Mouse (Mus musculus) MEL (cell line): ENCODE measurements around the gene Cnn2.

Source experiments
- CTCF ChIP-seq, 3 experiments: IDR thresholded peaks in 2 of 3; conservative IDR thresholded peaks in 1 of 3; 2 replicates each; pipeline ENCODE4 v1.5.1; 2011 to 2012; ENCODE audit warnings: low read length in 3 of 3, low read depth in 2 of 3, mild to moderate bottlenecking in 2 of 3, improper control_type of control experiment in 1 of 3, inconsistent platforms in 1 of 3, mixed read lengths in 1 of 3, moderate library complexity in 1 of 3; ENCODE audit not compliant: control insufficient read depth in 1 of 3, insufficient read depth in 1 of 3, poor library complexity in 1 of 3, severe bottlenecking in 1 of 3
- MAFK ChIP-seq: IDR thresholded peaks from 2 replicates; pipeline ENCODE4 v1.6.1; 2011; ENCODE audit warnings: low read depth, mild to moderate bottlenecking, low read length, improper control_type of control experiment, borderline replicate concordance
- POLR2AphosphoS2 ChIP-seq: IDR thresholded peaks from 2 replicates; pipeline ENCODE4 v1.6.1; 2011; ENCODE audit warnings: low read length, improper control_type of control experiment

GRCm38 (mm10) chr10:80035148-80035547, 46.8 kb downstream of the Cnn2 start:
- TF ChIP-seq MAFK (no peak), POLR2AphosphoS2 (no peak; the same call in 1 of the 2 replicates), CTCF (IDR thresholded peaks at IDR 0.05 in 2 of 3, conservative IDR thresholded peaks at IDR 0.05 in 1 of 3; ENCODE audit: control insufficient read depth in 1 of 3, insufficient read depth in 1 of 3, low read depth in 2 of 3, low read length in 3 of 3, poor library complexity in 1 of 3, severe bottlenecking in 1 of 3) (no peak)
